Mouse (Mus musculus) ES-Bruce4 (cell line): ENCODE data around the gene Comtd1.

ENCODE experiments used
- EP300 ChIP-seq: IDR thresholded peaks from 2 replicates; pipeline ENCODE4 v1.6.1; 2011; ENCODE audit warnings: low read depth, low read length; ENCODE audit not compliant: insufficient read depth
- POLR2A ChIP-seq: IDR thresholded peaks from one replicate; pipeline ENCODE4 v1.8.1; 2011; ENCODE audit warnings: low read length; ENCODE audit not compliant: insufficient read depth

- TF ChIP-seq EP300 (no peak), POLR2A (no peak)
Measured at GRCm38 (mm10) chr14:21892341-21892659, 43.5 kb upstream of the Comtd1 start.
